Mouse (Mus musculus) intestine, embryonic 14.5 days (tissue): Measurements from ENCODE around the gene Neurog2. TPM values are rescaled to one million over a fixed set of nuclear protein-coding genes. Genes with fewer than 3 reads are reported as not detected.

Source experiments
- ATAC-seq: fragments of 200-750 bp; cut with Nextera tagmentation; replicated peaks from 2 replicates; pipeline ENCODE4 v1.8.0; 2017; ENCODE audit warnings: low read depth, moderate number of reproducible peaks, moderate TSS enrichment, moderate library complexity; ENCODE audit not compliant: low FRiP score, low TSS enrichment
- DNase-seq: peaks from one replicate; pipeline ENCODE4 v3.0.0-alpha.2; 2018; ENCODE audit warnings: low spot score
- H3K27ac ChIP-seq: fragments of 300-500 bp; sonication (generic); 2 replicates; pipeline ENCODE4 v1.5.1; 2014; ENCODE audit warnings: low read depth, mild to moderate bottlenecking, control low read depth
- H3K27me3 ChIP-seq: fragments of 300-500 bp; sonication (generic); replicated peaks from 2 replicates; pipeline ENCODE4 v1.6.1; 2014; ENCODE audit warnings: low read length, control low read depth; ENCODE audit not compliant: control insufficient read depth, insufficient read depth
- H3K36me3 ChIP-seq: fragments of 300-500 bp; sonication (generic); 2 replicates; pipeline ENCODE4 v1.6.1; 2014; ENCODE audit warnings: low read length, control low read depth; ENCODE audit not compliant: control insufficient read depth, insufficient read depth
- H3K4me1 ChIP-seq: fragments of 300-500 bp; sonication (generic); replicated peaks from 2 replicates; pipeline ENCODE4 v1.6.1; 2014; ENCODE audit warnings: low read length, control low read depth, mixed read lengths; ENCODE audit not compliant: control insufficient read depth, insufficient read depth
- H3K4me2 ChIP-seq: fragments of 300-500 bp; sonication (generic); 2 replicates; pipeline ENCODE4 v1.6.1; 2014; ENCODE audit warnings: low read length
- H3K4me3 ChIP-seq: fragments of 300-500 bp; sonication (generic); 2 replicates; pipeline ENCODE4 v1.5.1; 2014; ENCODE audit warnings: low read depth, low read length, control low read depth, mixed read lengths
- H3K9ac ChIP-seq: fragments of 300-500 bp; sonication (generic); 2 replicates; pipeline ENCODE4 v1.6.1; 2014; ENCODE audit warnings: mild to moderate bottlenecking, low read length
- H3K9me3 ChIP-seq: fragments of 300-500 bp; sonication (generic); 2 replicates; pipeline ENCODE4 v1.6.1; 2016; ENCODE audit warnings: low read length, control low read depth; ENCODE audit not compliant: control insufficient read depth
- WGBS: fragments of 180-500 bp; shearing (Covaris S2); extraction: QIAGEN DNeasy Blood & Tissue Kit; methylation state at CpG from one replicate; pipeline ENCODE4 v1.1.7; 2014; 5-methylcytosine and 5-hydroxymethylcytosine counted together
- polyA plus RNA-seq: library from polyadenylated mRNA; unstranded; fragments of >200 nt; fragmentation: Nextera tagmentation; extraction: Ambion mirVana; gene quantifications from 2 replicates; pipeline ENCODE4 v1.2.1, GENCODE M21; 2014

The Neurog2 gene
- polyA plus RNA-seq, 1 experiment from 2014 or later: not detected

DNA sequence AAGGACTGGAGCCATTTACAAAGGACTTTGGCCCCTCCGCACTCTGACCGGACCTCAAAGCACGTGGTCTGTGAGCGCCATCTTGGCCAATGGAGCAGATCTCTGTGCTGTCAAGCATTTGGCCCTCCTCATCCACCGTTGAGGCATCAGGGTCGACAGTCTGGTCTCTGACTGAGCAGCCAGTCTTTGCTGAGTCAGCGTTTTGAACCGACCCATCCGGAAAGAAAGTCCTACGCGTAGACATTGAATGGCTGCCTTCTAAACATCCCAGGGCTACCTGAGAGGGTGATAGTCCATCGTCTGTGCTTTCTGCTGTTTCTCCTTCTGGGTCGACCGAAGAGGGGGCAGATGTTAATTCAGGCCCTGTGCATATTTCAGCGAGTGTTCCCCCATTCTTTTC is 46.8 kb downstream of the Neurog2 start:
- H3K27ac ChIP-seq: no peak overlapping the region
- no peak overlapping the region for H3K4me3 ChIP-seq
- no peak overlapping the region for H3K4me2 ChIP-seq
- no peak for DNase-seq
- no peaks in the 10 kb centered on the region for H3K36me3 ChIP-seq
- H3K9me3 ChIP-seq: no peaks in the 10 kb centered on the region
- ATAC-seq: no peak
- no peak overlapping the region for H3K9ac ChIP-seq
- 92% methylated on average over 15 of the region's 15 CpGs for whole genome bisulfite sequencing
- no peaks in the 10 kb centered on the region for H3K27me3 ChIP-seq
- H3K4me1 ChIP-seq: no peaks in the 10 kb centered on the region

Other genes with a start within 250 kb of the Neurog2 start
- gene Ank2, start 133.8 kb upstream of the Neurog2 start, polyA plus RNA-seq: 37.0 and 45.6 TPM in 2 replicates
- gene Larp7, start 79.8 kb upstream of the Neurog2 start, polyA plus RNA-seq: 52.1 and 65.3 TPM in 2 replicates
- 8.8 and 12.8 TPM in 2 replicates for gene Zgrf1, start 79.6 kb upstream of the Neurog2 start, polyA plus RNA-seq
- 1.7 and 2.9 TPM in 2 replicates for gene Alpk1, start 147.4 kb downstream of the Neurog2 start, polyA plus RNA-seq
- gene Tifa, start 156.7 kb downstream of the Neurog2 start, polyA plus RNA-seq: 14.0 and 18.1 TPM in 2 replicates
- 65.5 and 67.5 TPM in 2 replicates for gene Ap1ar, start 204.4 kb downstream of the Neurog2 start, polyA plus RNA-seq